Mouse (Mus musculus): ENCODE data around the gene Psmb5. TPM values are rescaled to one million over a fixed set of nuclear protein-coding genes. Genes with fewer than 3 reads are reported as not detected.
A peak's percentile ranks its signal among the peaks of the same experiment; 100 is the strongest.
"Not testable (repeated sequence)": the region's sequence is repeated elsewhere in the genome, so short reads cannot be mapped to it uniquely, and the experiment has no call there.

The Psmb5 gene
- polyA plus RNA-seq, 1 experiment from 2014 or later, result 542 TPM

GRCm38 (mm10) chr14:54623334-54623733 is 5.5 kb upstream of the Psmb5 start:
- H3K36me3 ChIP-seq (ENCODE audit: control insufficient read depth, insufficient read depth, low read length), result no peaks in the 10 kb centered on the region
- no peaks in the 10 kb centered on the region for H3K4me1 ChIP-seq (ENCODE audit: control insufficient read depth, insufficient read depth, low read length)
- no peak overlapping the region for H3K4me2 ChIP-seq (ENCODE audit: low read length)
- H3K9me3 ChIP-seq (replicated peaks; ENCODE audit: control insufficient read depth, low read length), result no peaks in the 10 kb centered on the region
- no peak overlapping the region for H3K27ac ChIP-seq (ENCODE audit: low read depth, low read length)
- WGBS, result 87% methylated on average over 6 of the region's 6 CpGs
- H3K27me3 ChIP-seq (replicated peaks; ENCODE audit: control insufficient read depth, insufficient read depth, low read length), result no peaks in the 10 kb centered on the region
- ATAC-seq (no peak), DNase-seq (ENCODE audit: low spot score) (no peak)
- no peak overlapping the region for H3K9ac ChIP-seq (ENCODE audit: low read length)
- H3K4me3 ChIP-seq (ENCODE audit: low read depth, low read length), result no peak overlapping the region

- DNase-seq (ENCODE audit: low spot score) (no peak), ATAC-seq (no peak)
- 98% methylated on average over 1 of the region's 1 CpGs for WGBS
- H3K9ac ChIP-seq (ENCODE audit: low read length), result no peak within 1 kb of the TSS
- no peak within 1 kb of the TSS for H3K4me2 ChIP-seq (ENCODE audit: low read length)
- no peaks in the 10 kb centered on the region for H3K9me3 ChIP-seq (replicated peaks; ENCODE audit: control insufficient read depth, low read length)
- H3K4me3 ChIP-seq (ENCODE audit: low read depth, low read length), result no peak within 1 kb of the TSS
- no peaks in the 10 kb centered on the region for H3K27me3 ChIP-seq (replicated peaks; ENCODE audit: control insufficient read depth, insufficient read depth, low read length)
- H3K4me1 ChIP-seq (ENCODE audit: control insufficient read depth, insufficient read depth, low read length), result peaks cover 5% of the 10 kb centered on the region; the same call in 1 of the 2 replicates
- 0 out of 2 replicates have a peak, but pooled peaks cover 3% of the 10 kb centered on the region for H3K36me3 ChIP-seq (ENCODE audit: control insufficient read depth, insufficient read depth, low read length)
- no peak within 1 kb of the TSS for H3K27ac ChIP-seq (ENCODE audit: low read depth, low read length)
These were observed 3.3 kb upstream of the Psmb5 start, which contains the start of gene Psmb11 for GRCm38 (mm10) chr14:54621133-54621532. TSS of gene Psmb11 (plus strand) at chr14:54621433.

- peak overlapping the region; percentile 60 for H3K27ac ChIP-seq (ENCODE audit: low read depth, low read length)
- DNase-seq (ENCODE audit: low spot score), result no peak
These were observed 498 bp downstream of the Psmb5 start for GRCm38 (mm10) chr14:54617152-54617896.

GRCm38 (mm10) chr14:54616226-54616825 is 1.5 kb downstream of the Psmb5 start:
- no peak overlapping the region for H3K9ac ChIP-seq (ENCODE audit: low read length)
- no peak for ATAC-seq
- 92% methylated on average over 16 of the region's 16 CpGs for WGBS
- H3K4me1 ChIP-seq (ENCODE audit: control insufficient read depth, insufficient read depth, low read length), result peaks cover 5% of the 10 kb centered on the region; the same call in 1 of the 2 replicates
- H3K4me2 ChIP-seq (ENCODE audit: low read length), result peak overlapping the region; percentile 75; the same call in 1 of the 2 replicates
- DNase-seq (ENCODE audit: low spot score), result no peak
- no peaks in the 10 kb centered on the region for H3K9me3 ChIP-seq (replicated peaks; ENCODE audit: control insufficient read depth, low read length)
- no peak overlapping the region for H3K4me3 ChIP-seq (ENCODE audit: low read depth, low read length)
- H3K27me3 ChIP-seq (replicated peaks; ENCODE audit: control insufficient read depth, insufficient read depth, low read length), result no peaks in the 10 kb centered on the region
- H3K36me3 ChIP-seq (ENCODE audit: control insufficient read depth, insufficient read depth, low read length), result peaks cover 38% of the 10 kb centered on the region
- no peak overlapping the region for H3K27ac ChIP-seq (ENCODE audit: low read depth, low read length)

More at GRCm38 (mm10) chr14:54617152-54617896, 498 bp downstream of the Psmb5 start:
- Histone ChIP-seq H3K4me1 (ENCODE audit: control insufficient read depth, insufficient read depth, low read length) (peaks cover 5% of the 10 kb centered on the region; the same call in 1 of the 2 replicates), H3K9ac (ENCODE audit: low read length) (peak overlapping the region; percentile 89), H3K4me3 (ENCODE audit: low read depth, low read length) (peak overlapping the region; percentile 90), H3K36me3 (ENCODE audit: control insufficient read depth, insufficient read depth, low read length) (peaks cover 31% of the 10 kb centered on the region), H3K4me2 (ENCODE audit: low read length) (peak overlapping the region; percentile 75), H3K27me3 (replicated peaks; ENCODE audit: control insufficient read depth, insufficient read depth, low read length) (no peaks in the 10 kb centered on the region), H3K9me3 (replicated peaks; ENCODE audit: control insufficient read depth, low read length) (no peaks in the 10 kb centered on the region)
- 2% methylated on average over 31 of the region's 38 CpGs for WGBS
- peak; percentile 55 for ATAC-seq

GRCm38 (mm10) chr14:54614130-54614529 is 3.7 kb downstream of the Psmb5 start:
- not testable (repeated sequence) for H3K4me3 ChIP-seq (ENCODE audit: low read depth, low read length); H3K27me3 ChIP-seq (replicated peaks; ENCODE audit: control insufficient read depth, insufficient read depth, low read length); H3K9me3 ChIP-seq (replicated peaks; ENCODE audit: control insufficient read depth, low read length); H3K27ac ChIP-seq (ENCODE audit: low read depth, low read length); H3K4me1 ChIP-seq (ENCODE audit: control insufficient read depth, insufficient read depth, low read length); DNase-seq (ENCODE audit: low spot score); H3K4me2 ChIP-seq (ENCODE audit: low read length); H3K9ac ChIP-seq (ENCODE audit: low read length); ATAC-seq
- 89% methylated on average over 15 of the region's 16 CpGs for WGBS
- peaks cover 38% of the 10 kb centered on the region for H3K36me3 ChIP-seq (ENCODE audit: control insufficient read depth, insufficient read depth, low read length)

- 0 out of 2 replicates have a peak, but pooled peaks cover 2% of the 10 kb centered on the region for H3K4me1 ChIP-seq (ENCODE audit: control insufficient read depth, insufficient read depth, low read length)
- no peak overlapping the region for H3K4me3 ChIP-seq (ENCODE audit: low read depth, low read length)
- no peak overlapping the region for H3K4me2 ChIP-seq (ENCODE audit: low read length)
- ATAC-seq (no peak), DNase-seq (ENCODE audit: low spot score) (no peak)
- peaks cover 31% of the 10 kb centered on the region for H3K36me3 ChIP-seq (ENCODE audit: control insufficient read depth, insufficient read depth, low read length)
- no peaks in the 10 kb centered on the region for H3K27me3 ChIP-seq (replicated peaks; ENCODE audit: control insufficient read depth, insufficient read depth, low read length)
- no peak overlapping the region for H3K9ac ChIP-seq (ENCODE audit: low read length)
- no peak overlapping the region for H3K27ac ChIP-seq (ENCODE audit: low read depth, low read length)
- 75% methylated on average over 6 of the region's 6 CpGs for WGBS
- no peaks in the 10 kb centered on the region for H3K9me3 ChIP-seq (replicated peaks; ENCODE audit: control insufficient read depth, low read length)
These were observed 7.2 kb downstream of the Psmb5 start for GRCm38 (mm10) chr14:54610648-54611047.

- 84% methylated on average over 4 of the region's 4 CpGs for WGBS
- Histone ChIP-seq H3K36me3 (ENCODE audit: control insufficient read depth, insufficient read depth, low read length) (peaks cover 24% of the 10 kb centered on the region), H3K9me3 (replicated peaks; ENCODE audit: control insufficient read depth, low read length) (no peaks in the 10 kb centered on the region), H3K4me3 (ENCODE audit: low read depth, low read length) (no peak overlapping the region), H3K9ac (ENCODE audit: low read length) (no peak overlapping the region), H3K4me1 (ENCODE audit: control insufficient read depth, insufficient read depth, low read length) (0 out of 2 replicates have a peak, but pooled peaks cover 2% of the 10 kb centered on the region), H3K27ac (ENCODE audit: low read depth, low read length) (no peak overlapping the region), H3K4me2 (ENCODE audit: low read length) (no peak overlapping the region), H3K27me3 (replicated peaks; ENCODE audit: control insufficient read depth, insufficient read depth, low read length) (no peaks in the 10 kb centered on the region)
- no peak for ATAC-seq
- DNase-seq (ENCODE audit: low spot score), result peak; percentile 55
These were observed 7.9 kb downstream of the Psmb5 start for GRCm38 (mm10) chr14:54609962-54610361.

GRCm38 (mm10) chr14:54609245-54609644 is 8.6 kb downstream of the Psmb5 start:
- Histone ChIP-seq H3K27ac (ENCODE audit: low read depth, low read length) (no peak overlapping the region), H3K4me3 (ENCODE audit: low read depth, low read length) (no peak overlapping the region), H3K4me1 (ENCODE audit: control insufficient read depth, insufficient read depth, low read length) (0 out of 2 replicates have a peak, but pooled peaks cover 9% of the 10 kb centered on the region), H3K9me3 (replicated peaks; ENCODE audit: control insufficient read depth, low read length) (no peaks in the 10 kb centered on the region), H3K4me2 (ENCODE audit: low read length) (no peak overlapping the region), H3K27me3 (replicated peaks; ENCODE audit: control insufficient read depth, insufficient read depth, low read length) (no peaks in the 10 kb centered on the region), H3K9ac (ENCODE audit: low read length) (no peak overlapping the region), H3K36me3 (ENCODE audit: control insufficient read depth, insufficient read depth, low read length) (peaks cover 20% of the 10 kb centered on the region)
- 78% methylated on average over 4 of the region's 4 CpGs for WGBS
- ATAC-seq (no peak), DNase-seq (ENCODE audit: low spot score) (no peak)

- ATAC-seq (no peak), DNase-seq (ENCODE audit: low spot score) (no peak)
- Histone ChIP-seq H3K4me1 (ENCODE audit: control insufficient read depth, insufficient read depth, low read length) (0 out of 2 replicates have a peak, but pooled peaks cover 9% of the 10 kb centered on the region), H3K27me3 (replicated peaks; ENCODE audit: control insufficient read depth, insufficient read depth, low read length) (no peaks in the 10 kb centered on the region), H3K9ac (ENCODE audit: low read length) (no peak overlapping the region), H3K4me2 (ENCODE audit: low read length) (no peak overlapping the region), H3K36me3 (ENCODE audit: control insufficient read depth, insufficient read depth, low read length) (peaks cover 7% of the 10 kb centered on the region; the same call in 1 of the 2 replicates), H3K4me3 (ENCODE audit: low read depth, low read length) (no peak overlapping the region), H3K27ac (ENCODE audit: low read depth, low read length) (no peak overlapping the region), H3K9me3 (replicated peaks; ENCODE audit: control insufficient read depth, low read length) (no peaks in the 10 kb centered on the region)
- 62% methylated on average over 8 of the region's 8 CpGs for WGBS
These were observed 10.6 kb downstream of the Psmb5 start for GRCm38 (mm10) chr14:54607226-54607625.
